Mouse (Mus musculus) lung, postnatal 0 days (tissue): ENCODE results near the gene Sertad3.

Experiments used
- CTCF ChIP-seq: IDR thresholded peaks from 2 replicates; pipeline ENCODE4 v1.5.1; 2016; ENCODE audit warnings: antibody characterized with exemption, mild to moderate bottlenecking
- EP300 ChIP-seq: IDR thresholded peaks from 2 replicates; pipeline ENCODE4 v1.6.1; 2016; ENCODE audit warnings: antibody characterized with exemption, mild to moderate bottlenecking, control low read depth

GRCm38 (mm10) chr7:27473156-27473834, at the start of gene Sertad3:
- TF ChIP-seq CTCF (no peak), EP300 (no peak)
